Mouse (Mus musculus): ENCODE results near the gene Btbd9.

Btbd9 gene

GRCm38 (mm10) chr17:30244651-30245307 lies 331.5 kb downstream of the Btbd9 start:
- no peak for DNase-seq (ENCODE audit: low spot score)

- DNase-seq (ENCODE audit: low spot score): no peak
Measured at GRCm38 (mm10) chr17:30243540-30243939, 332.7 kb downstream of the Btbd9 start.

- no peak for DNase-seq (ENCODE audit: low spot score)
Measured at GRCm38 (mm10) chr17:30242647-30243046, 333.6 kb downstream of the Btbd9 start.

- no peak for DNase-seq (ENCODE audit: low spot score)
Measured at GRCm38 (mm10) chr17:30241720-30242322, 334.5 kb downstream of the Btbd9 start.

GRCm38 (mm10) chr17:30241061-30241460 lies 335.2 kb downstream of the Btbd9 start:
- DNase-seq (ENCODE audit: low spot score): no peak

GRCm38 (mm10) chr17:30240659-30241058 lies 335.6 kb downstream of the Btbd9 start:
- no peak for DNase-seq (ENCODE audit: low spot score)

- DNase-seq (ENCODE audit: low spot score): no peak
Measured at GRCm38 (mm10) chr17:30239458-30239857, 336.8 kb downstream of the Btbd9 start.

GRCm38 (mm10) chr17:30237600-30237999 lies 338.7 kb downstream of the Btbd9 start:
- DNase-seq (ENCODE audit: low spot score): no peak

- DNase-seq (ENCODE audit: low spot score): no peak
Measured at GRCm38 (mm10) chr17:30236611-30237010, 339.7 kb downstream of the Btbd9 start.

- DNase-seq (ENCODE audit: low spot score): peak; percentile 72
Measured at GRCm38 (mm10) chr17:30235380-30235779, 340.9 kb downstream of the Btbd9 start.

- no peak for DNase-seq (ENCODE audit: low spot score)
Measured at GRCm38 (mm10) chr17:30232698-30233097, 343.6 kb downstream of the Btbd9 start.

GRCm38 (mm10) chr17:30231483-30231882 lies 344.8 kb downstream of the Btbd9 start:
- DNase-seq (ENCODE audit: low spot score): no peak

GRCm38 (mm10) chr17:30230428-30230827 lies 345.9 kb downstream of the Btbd9 start:
- no peak for DNase-seq (ENCODE audit: low spot score)

GRCm38 (mm10) chr17:30228439-30229215 lies 347.7 kb downstream of the Btbd9 start:
- DNase-seq (ENCODE audit: low spot score): no peak

- DNase-seq (ENCODE audit: low spot score): peak; percentile 60
Measured at GRCm38 (mm10) chr17:30225030-30225740, 351.1 kb downstream of the Btbd9 start.

GRCm38 (mm10) chr17:30222837-30223236 lies 353.5 kb downstream of the Btbd9 start:
- no peak for DNase-seq (ENCODE audit: low spot score)

- DNase-seq (ENCODE audit: low spot score): no peak
Measured at GRCm38 (mm10) chr17:30222361-30222760, 353.9 kb downstream of the Btbd9 start.

- no peak for DNase-seq (ENCODE audit: low spot score)
Measured at GRCm38 (mm10) chr17:30221677-30222076, 354.6 kb downstream of the Btbd9 start.

- DNase-seq (ENCODE audit: low spot score): no peak
Measured at GRCm38 (mm10) chr17:30215741-30216140, 360.5 kb downstream of the Btbd9 start.

- no peak for DNase-seq (ENCODE audit: low spot score)
Measured at GRCm38 (mm10) chr17:30214393-30214792, 361.9 kb downstream of the Btbd9 start.

GRCm38 (mm10) chr17:30213371-30213770 lies 362.9 kb downstream of the Btbd9 start:
- DNase-seq (ENCODE audit: low spot score): no peak

- DNase-seq (ENCODE audit: low spot score): no peak
Measured at GRCm38 (mm10) chr17:30212647-30213046, 363.6 kb downstream of the Btbd9 start.
